Mouse (Mus musculus): ENCODE measurements at regions not wholly inside any gene's neighbourhood (a gene's known extent, or its start where the extent isn't known, plus 50 kb on each side); places are given as distances from the start of the nearest gene placed in this dataset.

DNA sequence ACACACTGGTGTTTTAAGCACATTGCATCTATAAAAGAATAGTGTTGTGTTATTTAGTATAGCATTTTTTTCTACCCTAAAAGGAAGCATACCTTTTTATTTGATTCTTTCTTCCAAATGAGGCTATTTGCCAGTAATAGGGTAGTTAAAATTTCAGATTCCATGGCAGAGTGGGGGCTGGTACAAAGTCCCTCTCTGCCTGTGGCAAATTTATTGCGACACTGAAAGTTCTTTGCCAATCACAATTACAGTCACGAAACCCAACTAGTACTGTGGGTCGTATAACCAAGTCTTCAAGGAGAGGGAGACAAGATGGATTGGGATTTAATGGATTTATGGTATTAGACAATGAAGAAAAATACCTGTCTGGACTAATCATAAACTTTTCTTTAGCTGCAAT, 51.9 kb upstream of the Esrrg start:
- WGBS: 43% methylated on average over 3 of the region's 3 CpGs
- DNase-seq (ENCODE audit: low read depth, low spot score): no peak

Measured in large intestine, adult 2 months (tissue).